Mouse (Mus musculus) hindbrain, postnatal 0 days (tissue): Measurements from ENCODE around the gene Ncor2. TPM values are rescaled to one million over a fixed set of nuclear protein-coding genes. Genes with fewer than 3 reads are reported as not detected.

Source experiments
- ATAC-seq: fragments of 200-750 bp; cut with Nextera tagmentation; 2 replicates; pipeline ENCODE4 v1.8.0; 2017; ENCODE audit warnings: mild to moderate bottlenecking, moderate TSS enrichment, moderate library complexity
- DNase-seq: peaks from one replicate; pipeline ENCODE4 v3.0.0-alpha.2; 2015; ENCODE audit warnings: low spot score
- H3K27ac ChIP-seq: fragments of 300-500 bp; sonication (generic); 2 replicates; pipeline ENCODE4 v1.5.1; 2014; ENCODE audit warnings: mild to moderate bottlenecking
- H3K27me3 ChIP-seq: fragments of 300-500 bp; sonication (generic); 2 replicates; pipeline ENCODE4 v1.6.1; 2014; ENCODE audit warnings: low read length, mixed read lengths; ENCODE audit not compliant: insufficient read depth
- H3K36me3 ChIP-seq: fragments of 300-500 bp; sonication (generic); 2 replicates; pipeline ENCODE4 v1.6.1; 2014; ENCODE audit warnings: low read length, mixed read lengths; ENCODE audit not compliant: insufficient read depth
- H3K4me1 ChIP-seq: fragments of 300-500 bp; sonication (generic); 2 replicates; pipeline ENCODE4 v1.6.1; 2014; ENCODE audit warnings: antibody characterized with exemption, low read length, mixed read lengths; ENCODE audit not compliant: insufficient read depth
- H3K4me2 ChIP-seq: fragments of 300-500 bp; sonication (generic); 2 replicates; pipeline ENCODE4 v1.6.1; 2014; ENCODE audit warnings: low read depth, mild to moderate bottlenecking, low read length, moderate library complexity, mixed read lengths
- H3K4me3 ChIP-seq: fragments of 300-500 bp; sonication (generic); 2 replicates; pipeline ENCODE4 v1.5.1; 2014; ENCODE audit warnings: low read length
- H3K9ac ChIP-seq: fragments of 300-500 bp; sonication (generic); replicated peaks from 2 replicates; pipeline ENCODE4 v1.6.1; 2014; ENCODE audit warnings: mild to moderate bottlenecking, low read length, moderate library complexity, mixed read lengths
- H3K9me3 ChIP-seq: fragments of 300-500 bp; sonication (generic); 2 replicates; pipeline ENCODE4 v1.6.1; 2016; ENCODE audit warnings: low read length, mixed read lengths
- CTCF ChIP-seq: IDR thresholded peaks from 2 replicates; pipeline ENCODE4 v1.5.1; 2016; ENCODE audit warnings: antibody characterized with exemption, control low read depth, low read depth
- WGBS: fragments of 180-500 bp; shearing (Covaris S2); extraction: QIAGEN DNeasy Blood & Tissue Kit; methylation state at CpG from one replicate; pipeline ENCODE4 v1.1.7; 2014; 5-methylcytosine and 5-hydroxymethylcytosine counted together
- polyA plus RNA-seq: library from polyadenylated mRNA; unstranded; fragments of >200 nt; fragmentation: Nextera tagmentation; extraction: Ambion mirVana; gene quantifications from 2 replicates; pipeline ENCODE4 v1.2.1, GENCODE M21; 2015
- total RNA-seq: library from RNA; depleted of rRNA; stranded (reverse); fragments of >200 nt; gene quantifications from 2 replicates; pipeline ENCODE4 v1.2.3, GENCODE M21; 2014

Ncor2 gene
- total and polyA plus RNA-seq, 2 experiments from 2014 or later: 22.7 to 35.4 TPM

- no peak overlapping the region for H3K9ac ChIP-seq
- 22% methylated on average over 5 of the region's 5 CpGs for WGBS
- ATAC-seq: peak; percentile 88
These were observed 66.0 kb downstream of the Ncor2 start for GRCm38 (mm10) chr5:125113029-125113428.

GRCm38 (mm10) chr5:125112588-125112987, 66.4 kb downstream of the Ncor2 start:
- H3K36me3 ChIP-seq: peaks cover 9% of the 10 kb centered on the region; the same call in 1 of the 2 replicates
- WGBS: 47% methylated on average over 1 of the region's 1 CpGs
- peak overlapping the region; percentile 71 for H3K27ac ChIP-seq
- DNase-seq (peak; percentile 51), ATAC-seq (peak; percentile 22)
- no peak for TF ChIP-seq CTCF
- H3K27me3 ChIP-seq: no peaks in the 10 kb centered on the region
- no peaks in the 10 kb centered on the region for H3K9me3 ChIP-seq
- H3K4me3 ChIP-seq: no peak overlapping the region
- H3K4me1 ChIP-seq: peaks cover 17% of the 10 kb centered on the region
- H3K4me2 ChIP-seq: no peak overlapping the region
- H3K9ac ChIP-seq: no peak overlapping the region

More at GRCm38 (mm10) chr5:125113029-125113428, 66.0 kb downstream of the Ncor2 start:
- no peak for TF ChIP-seq CTCF
- Histone ChIP-seq H3K27ac (peak overlapping the region; percentile 71), H3K4me2 (no peak overlapping the region), H3K27me3 (no peaks in the 10 kb centered on the region), H3K4me3 (no peak overlapping the region), H3K4me1 (peaks cover 17% of the 10 kb centered on the region), H3K9me3 (no peaks in the 10 kb centered on the region), H3K36me3 (peaks cover 6% of the 10 kb centered on the region; the same call in 1 of the 2 replicates)
- DNase-seq: peak; percentile 76

GRCm38 (mm10) chr5:125111137-125111536, 67.9 kb downstream of the Ncor2 start:
- WGBS: 32% methylated on average over 6 of the region's 6 CpGs
- peak overlapping the region; percentile 71; the same call in 1 of the 2 replicates for H3K27ac ChIP-seq
- TF ChIP-seq CTCF: no peak
- no peaks in the 10 kb centered on the region for H3K27me3 ChIP-seq
- H3K4me3 ChIP-seq: no peak overlapping the region
- peak overlapping the region; percentile 28; the same call in 1 of the 2 replicates for H3K9ac ChIP-seq
- H3K36me3 ChIP-seq: peaks cover 10% of the 10 kb centered on the region; the same call in 1 of the 2 replicates
- no peak overlapping the region for H3K4me2 ChIP-seq
- H3K9me3 ChIP-seq: no peaks in the 10 kb centered on the region
- DNase-seq (peak; percentile 68), ATAC-seq (peak; percentile 48)
- H3K4me1 ChIP-seq: peaks cover 17% of the 10 kb centered on the region

- peaks cover 12% of the 10 kb centered on the region for H3K36me3 ChIP-seq
- H3K9me3 ChIP-seq: no peaks in the 10 kb centered on the region
- no peaks in the 10 kb centered on the region for H3K27me3 ChIP-seq
- no peak overlapping the region for H3K4me2 ChIP-seq
- 34% methylated on average over 3 of the region's 3 CpGs for WGBS
- peak; percentile 58 for DNase-seq
- H3K27ac ChIP-seq: peak overlapping the region; percentile 71; the same call in 1 of the 2 replicates
- ATAC-seq: peak; percentile 39
- no peak for TF ChIP-seq CTCF
- H3K4me3 ChIP-seq: no peak overlapping the region
- peaks cover 17% of the 10 kb centered on the region for H3K4me1 ChIP-seq
- H3K9ac ChIP-seq: peak overlapping the region; percentile 28; the same call in 1 of the 2 replicates
These were observed 68.3 kb downstream of the Ncor2 start for GRCm38 (mm10) chr5:125110722-125111121.

GRCm38 (mm10) chr5:125110196-125110595, 68.8 kb downstream of the Ncor2 start:
- ATAC-seq (no peak), DNase-seq (no peak)
- no peak for TF ChIP-seq CTCF
- peaks cover 17% of the 10 kb centered on the region for H3K4me1 ChIP-seq
- WGBS: 78% methylated on average over 8 of the region's 8 CpGs
- H3K4me3 ChIP-seq: no peak overlapping the region
- H3K4me2 ChIP-seq: no peak overlapping the region
- peaks cover 17% of the 10 kb centered on the region for H3K36me3 ChIP-seq
- no peak overlapping the region for H3K9ac ChIP-seq
- H3K27ac ChIP-seq: no peak overlapping the region
- H3K27me3 ChIP-seq: no peaks in the 10 kb centered on the region
- no peaks in the 10 kb centered on the region for H3K9me3 ChIP-seq

- ATAC-seq (0 out of 2 replicates have a peak, but pooled peaks have one; percentile 41), DNase-seq (peak; percentile 84)
- no peaks in the 10 kb centered on the region for H3K9me3 ChIP-seq
- no peak overlapping the region for H3K27ac ChIP-seq
- H3K4me3 ChIP-seq: no peak overlapping the region
- peaks cover 25% of the 10 kb centered on the region for H3K36me3 ChIP-seq
- H3K27me3 ChIP-seq: no peaks in the 10 kb centered on the region
- 55% methylated on average over 11 of the region's 11 CpGs for WGBS
- H3K4me2 ChIP-seq: no peak overlapping the region
- peak; percentile 87 for TF ChIP-seq CTCF
- H3K9ac ChIP-seq: no peak overlapping the region
- H3K4me1 ChIP-seq: peaks cover 33% of the 10 kb centered on the region
These were observed 71.9 kb downstream of the Ncor2 start for GRCm38 (mm10) chr5:125107011-125107651.

- Histone ChIP-seq H3K9me3 (no peaks in the 10 kb centered on the region), H3K4me3 (no peak overlapping the region), H3K36me3 (peaks cover 30% of the 10 kb centered on the region), H3K27ac (no peak overlapping the region), H3K9ac (no peak overlapping the region), H3K27me3 (no peaks in the 10 kb centered on the region), H3K4me2 (no peak overlapping the region), H3K4me1 (peaks cover 26% of the 10 kb centered on the region)
- DNase-seq (no peak), ATAC-seq (no peak)
- no peak for TF ChIP-seq CTCF
- 86% methylated on average over 16 of the region's 16 CpGs for WGBS
These were observed 72.8 kb downstream of the Ncor2 start for GRCm38 (mm10) chr5:125106191-125106590.
